Mouse (Mus musculus): ENCODE results near the gene Hs3st5. TPM values are rescaled to one million over a fixed set of nuclear protein-coding genes. Genes with fewer than 3 reads are reported as not detected.

Gene Hs3st5
- polyA plus RNA-seq, 1 experiment from 2014 or later, result 0.08 TPM

DNA sequence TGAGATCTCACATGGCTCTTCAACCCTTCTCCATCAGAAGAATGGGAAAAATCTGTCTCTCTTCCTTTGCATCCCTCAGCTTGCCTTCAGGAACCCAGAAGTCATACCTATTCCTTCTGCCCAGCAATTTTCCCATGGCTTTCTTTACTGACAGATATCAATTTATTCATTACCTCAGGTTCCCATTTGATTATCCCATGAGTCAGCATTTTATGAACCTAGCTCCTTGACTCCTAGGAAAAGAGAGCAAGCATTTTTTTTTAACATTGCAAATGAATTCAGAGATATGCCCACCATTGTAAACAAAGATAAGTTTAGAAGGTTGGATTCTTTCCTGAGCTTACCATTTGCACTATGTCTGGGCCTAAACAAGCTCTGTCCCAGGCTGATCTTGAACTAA is 232.8 kb downstream of the Hs3st5 start:
- DNase-seq, result no peak
- no peak overlapping the region for H3K4me2 ChIP-seq

DNA sequence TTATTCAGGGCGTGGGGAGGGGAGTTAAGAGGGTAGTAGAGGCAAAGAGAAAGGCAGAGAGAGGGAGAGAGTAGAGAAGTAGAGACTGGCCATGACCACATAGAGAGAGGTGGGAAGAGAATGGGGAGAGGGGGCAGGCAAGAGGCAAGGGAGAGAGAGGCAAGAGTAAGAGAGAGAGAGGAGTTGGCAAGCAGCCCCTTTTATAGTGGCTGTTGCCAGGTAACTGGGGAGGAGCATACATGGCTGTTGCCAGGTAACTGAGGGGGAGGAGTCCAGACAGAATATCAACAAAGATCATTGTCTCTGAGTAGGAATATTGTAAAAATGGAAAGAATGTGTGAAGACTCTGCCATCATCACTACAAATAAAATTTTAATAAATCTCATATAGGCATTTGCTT is 243.4 kb downstream of the Hs3st5 start:
- no peaks in the 10 kb centered on the region for H3K36me3 ChIP-seq (ENCODE audit: insufficient read depth)
- H3K9me3 ChIP-seq (ENCODE audit: low read depth, low read length), result no peaks in the 10 kb centered on the region
- H3K4me2 ChIP-seq, result no peak overlapping the region
- H3K4me1 ChIP-seq (ENCODE audit: insufficient read depth), result no peaks in the 10 kb centered on the region
- no peak overlapping the region for H3K9ac ChIP-seq
- 50% methylated on average over 1 of the region's 1 CpGs for WGBS
- TF ChIP-seq CTCF (IDR thresholded peaks at IDR 0.05; ENCODE audit: low read depth), result no peak
- H3K27ac ChIP-seq (ENCODE audit: low read depth), result no peak overlapping the region
- ATAC-seq (ENCODE audit: insufficient read depth) (no peak), DNase-seq (peak; percentile 2)
- no peak overlapping the region for H3K4me3 ChIP-seq (ENCODE audit: low read depth, low read length)
- H3K27me3 ChIP-seq (ENCODE audit: insufficient read depth, low read length), result no peaks in the 10 kb centered on the region

More for the DNA sequence above, 232.8 kb downstream of the Hs3st5 start:
- H3K9me3 ChIP-seq (ENCODE audit: low read depth, low read length), result no peaks in the 10 kb centered on the region
- no peak for TF ChIP-seq CTCF (IDR thresholded peaks at IDR 0.05; ENCODE audit: low read depth)
- no peak overlapping the region for H3K9ac ChIP-seq
- H3K27me3 ChIP-seq (ENCODE audit: insufficient read depth, low read length), result no peaks in the 10 kb centered on the region
- no peaks in the 10 kb centered on the region for H3K4me1 ChIP-seq (ENCODE audit: insufficient read depth)
- ATAC-seq (ENCODE audit: insufficient read depth), result no peak
- H3K36me3 ChIP-seq (ENCODE audit: insufficient read depth), result no peaks in the 10 kb centered on the region
- H3K4me3 ChIP-seq (ENCODE audit: low read depth, low read length), result no peak overlapping the region
- no peak overlapping the region for H3K27ac ChIP-seq (ENCODE audit: low read depth)

DNA sequence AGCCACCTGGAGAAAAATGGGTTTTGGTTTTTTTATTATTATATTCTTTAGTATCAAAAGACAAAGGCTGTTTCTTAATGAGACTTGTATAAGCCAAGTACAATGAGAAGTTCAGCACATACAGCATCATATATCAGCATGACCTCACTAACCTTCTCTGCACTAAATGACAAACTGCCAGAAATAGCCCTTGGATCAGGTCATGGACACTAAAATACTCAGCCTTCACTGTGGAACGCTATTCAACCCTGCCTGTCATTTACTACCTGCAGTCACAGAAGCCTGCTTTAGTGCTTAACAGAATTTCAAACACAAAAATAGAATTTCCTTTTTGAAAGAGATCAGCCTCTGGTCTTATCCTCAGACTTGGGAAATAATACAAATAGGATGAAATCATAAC is 247.9 kb downstream of the Hs3st5 start:
- Histone ChIP-seq H3K27ac (ENCODE audit: low read depth) (no peak overlapping the region), H3K9ac (no peak overlapping the region), H3K4me2 (no peak overlapping the region), H3K4me3 (ENCODE audit: low read depth, low read length) (no peak overlapping the region), H3K4me1 (ENCODE audit: insufficient read depth) (no peaks in the 10 kb centered on the region), H3K27me3 (ENCODE audit: insufficient read depth, low read length) (no peaks in the 10 kb centered on the region), H3K36me3 (ENCODE audit: insufficient read depth) (no peaks in the 10 kb centered on the region), H3K9me3 (ENCODE audit: low read depth, low read length) (no peaks in the 10 kb centered on the region)
- ATAC-seq (ENCODE audit: insufficient read depth) (no peak), DNase-seq (no peak)
- 51% methylated on average over 1 of the region's 1 CpGs for WGBS
- TF ChIP-seq CTCF (IDR thresholded peaks at IDR 0.05; ENCODE audit: low read depth), result no peak

DNA sequence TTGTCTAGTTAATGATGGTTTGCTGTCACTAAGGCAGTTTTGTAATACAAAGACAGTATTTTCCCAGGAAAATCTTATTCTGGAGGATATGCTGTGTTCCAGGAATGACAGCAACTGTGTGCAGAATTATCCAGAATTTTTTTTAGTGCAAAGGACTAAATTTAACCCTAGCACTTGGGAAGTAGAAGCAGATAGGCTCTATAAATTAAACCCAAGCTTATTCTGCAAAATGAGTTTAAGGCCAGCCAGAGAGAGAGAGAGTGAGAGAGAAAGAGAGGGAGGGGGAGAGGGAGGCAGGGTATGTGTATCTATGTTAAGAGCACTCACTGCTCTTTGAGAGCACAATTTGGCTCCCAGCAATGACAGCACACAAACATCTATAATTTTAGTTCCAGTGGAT is 267.0 kb downstream of the Hs3st5 start:
- H3K9me3 ChIP-seq (ENCODE audit: low read depth, low read length), result no peaks in the 10 kb centered on the region
- no peaks in the 10 kb centered on the region for H3K4me1 ChIP-seq (ENCODE audit: insufficient read depth)
- H3K27me3 ChIP-seq (ENCODE audit: insufficient read depth, low read length), result no peaks in the 10 kb centered on the region
- no peaks in the 10 kb centered on the region for H3K36me3 ChIP-seq (ENCODE audit: insufficient read depth)
- ATAC-seq (ENCODE audit: insufficient read depth) (no peak), DNase-seq (peak; percentile 4)
- no peak overlapping the region for H3K27ac ChIP-seq (ENCODE audit: low read depth)
- no peak overlapping the region for H3K9ac ChIP-seq
- no peak overlapping the region for H3K4me2 ChIP-seq
- H3K4me3 ChIP-seq (ENCODE audit: low read depth, low read length), result no peak overlapping the region
- TF ChIP-seq CTCF (IDR thresholded peaks at IDR 0.05; ENCODE audit: low read depth), result no peak

DNA sequence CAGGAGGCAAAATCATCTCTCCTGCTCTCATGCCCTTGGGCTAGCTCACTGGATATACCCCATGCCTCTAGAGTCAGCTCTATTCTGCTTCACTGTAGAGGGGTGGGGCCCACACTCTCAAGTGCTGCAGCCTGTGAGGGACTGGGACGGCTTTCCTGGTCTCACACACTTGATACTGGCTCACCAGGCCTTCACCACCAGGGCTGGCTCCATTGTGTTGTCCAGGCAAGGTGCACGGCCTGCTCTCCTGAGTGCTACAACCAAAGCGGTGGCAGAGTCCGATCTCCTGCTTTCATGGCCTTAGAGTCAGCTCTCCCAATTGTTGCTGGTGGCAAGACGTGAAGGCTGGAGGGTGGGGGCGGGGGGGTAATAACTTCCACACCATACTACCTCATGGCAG is 268.3 kb downstream of the Hs3st5 start:
- DNase-seq (no peak), ATAC-seq (ENCODE audit: insufficient read depth) (no peak)
- Histone ChIP-seq H3K4me3 (ENCODE audit: low read depth, low read length) (no peak overlapping the region), H3K4me2 (no peak overlapping the region), H3K4me1 (ENCODE audit: insufficient read depth) (no peaks in the 10 kb centered on the region), H3K27ac (ENCODE audit: low read depth) (no peak overlapping the region), H3K36me3 (ENCODE audit: insufficient read depth) (no peaks in the 10 kb centered on the region), H3K9me3 (ENCODE audit: low read depth, low read length) (no peaks in the 10 kb centered on the region), H3K9ac (no peak overlapping the region), H3K27me3 (ENCODE audit: insufficient read depth, low read length) (no peaks in the 10 kb centered on the region)
- WGBS, result 77% methylated on average over 6 of the region's 6 CpGs
- TF ChIP-seq CTCF (IDR thresholded peaks at IDR 0.05; ENCODE audit: low read depth), result no peak

GRCm38 (mm10) chr10:36781641-36782040 is 275.0 kb downstream of the Hs3st5 start:
- no peak overlapping the region for H3K9ac ChIP-seq
- TF ChIP-seq CTCF (IDR thresholded peaks at IDR 0.05; ENCODE audit: low read depth), result no peak
- H3K36me3 ChIP-seq (ENCODE audit: insufficient read depth), result no peaks in the 10 kb centered on the region
- no peaks in the 10 kb centered on the region for H3K9me3 ChIP-seq (ENCODE audit: low read depth, low read length)
- no peak overlapping the region for H3K27ac ChIP-seq (ENCODE audit: low read depth)
- no peaks in the 10 kb centered on the region for H3K27me3 ChIP-seq (ENCODE audit: insufficient read depth, low read length)
- DNase-seq (no peak), ATAC-seq (ENCODE audit: insufficient read depth) (no peak)
- H3K4me2 ChIP-seq, result no peak overlapping the region
- no peaks in the 10 kb centered on the region for H3K4me1 ChIP-seq (ENCODE audit: insufficient read depth)
- WGBS, result 49% methylated on average over 1 of the region's 1 CpGs
- H3K4me3 ChIP-seq (ENCODE audit: low read depth, low read length), result no peak overlapping the region

GRCm38 (mm10) chr10:36786970-36787369 is 280.4 kb downstream of the Hs3st5 start:
- WGBS, result 76% methylated on average over 7 of the region's 7 CpGs
- ATAC-seq (ENCODE audit: insufficient read depth), result no peak

DNA sequence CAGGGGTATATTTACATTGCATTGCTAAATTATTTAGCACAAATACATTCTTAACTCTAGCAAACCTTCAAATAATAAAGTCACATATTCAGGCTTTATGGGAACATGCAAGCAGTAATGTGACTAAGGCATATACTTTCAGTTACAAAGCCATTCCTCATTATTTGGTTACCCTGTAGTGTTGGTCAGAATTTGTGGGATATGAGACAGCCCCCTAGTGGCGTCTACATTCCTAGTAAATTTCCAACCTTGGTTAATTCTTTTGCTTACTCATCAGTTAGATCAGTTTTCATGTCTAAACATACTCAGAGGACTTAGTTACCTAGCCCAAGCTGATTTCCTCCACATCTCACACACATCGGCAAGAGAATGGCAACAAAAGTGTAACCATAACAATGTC is 285.2 kb downstream of the Hs3st5 start:
- H3K9me3 ChIP-seq (ENCODE audit: low read depth, low read length), result no peaks in the 10 kb centered on the region
- peak; percentile 65 for DNase-seq
- no peak overlapping the region for H3K4me3 ChIP-seq (ENCODE audit: low read depth, low read length)
- TF ChIP-seq CTCF (IDR thresholded peaks at IDR 0.05; ENCODE audit: low read depth), result peak; percentile 52
- no peak overlapping the region for H3K4me2 ChIP-seq
- no peak overlapping the region for H3K9ac ChIP-seq
- no peaks in the 10 kb centered on the region for H3K4me1 ChIP-seq (ENCODE audit: insufficient read depth)
- H3K27ac ChIP-seq (ENCODE audit: low read depth), result no peak overlapping the region
- H3K27me3 ChIP-seq (ENCODE audit: insufficient read depth, low read length), result no peaks in the 10 kb centered on the region
- WGBS, result 32% methylated on average over 2 of the region's 2 CpGs
- ATAC-seq (ENCODE audit: insufficient read depth), result no peak
- H3K36me3 ChIP-seq (ENCODE audit: insufficient read depth), result no peaks in the 10 kb centered on the region

More at GRCm38 (mm10) chr10:36786970-36787369, 280.4 kb downstream of the Hs3st5 start:
- H3K4me3 ChIP-seq (ENCODE audit: low read depth, low read length), result no peak overlapping the region
- H3K27me3 ChIP-seq (ENCODE audit: insufficient read depth, low read length), result no peaks in the 10 kb centered on the region
- H3K4me2 ChIP-seq, result no peak overlapping the region
- no peaks in the 10 kb centered on the region for H3K36me3 ChIP-seq (ENCODE audit: insufficient read depth)
- no peak overlapping the region for H3K27ac ChIP-seq (ENCODE audit: low read depth)
- DNase-seq, result no peak
- no peaks in the 10 kb centered on the region for H3K9me3 ChIP-seq (ENCODE audit: low read depth, low read length)
- TF ChIP-seq CTCF (IDR thresholded peaks at IDR 0.05; ENCODE audit: low read depth), result no peak
- no peak overlapping the region for H3K9ac ChIP-seq
- H3K4me1 ChIP-seq (ENCODE audit: insufficient read depth), result no peaks in the 10 kb centered on the region
